Mouse (Mus musculus) left cerebral cortex, adult 18-20 months (tissue): Measurements from ENCODE around the gene Slc1a5. TPM values are rescaled to one million over a fixed set of nuclear protein-coding genes. Genes with fewer than 3 reads are reported as not detected.

Experiments
- DNase-seq, 2 experiments: peaks; one replicate each; pipeline ENCODE4 v3.0.0; 2021 to 2022; ENCODE audit warnings: low spot score in 2 of 2, mixed read lengths in 1 of 2
- total RNA-seq, 2 experiments: library from RNA; stranded (reverse); gene quantifications; 2 replicates each; pipeline ENCODE4 v1.2.3; 2021

The Slc1a5 gene
- total RNA-seq, 2 experiments from 2014 or later = 2.9 to 4.2 TPM

- peak in 1 of 2 experiments; percentile 7 for DNase-seq
Measured at GRCm38 (mm10) chr7:16781816-16782554, 845 bp downstream of the Slc1a5 start.

GRCm38 (mm10) chr7:16782555-16783125 is 1.5 kb downstream of the Slc1a5 start:
- no peak for DNase-seq

GRCm38 (mm10) chr7:16783224-16783688 is 2.1 kb downstream of the Slc1a5 start:
- DNase-seq = no peak

GRCm38 (mm10) chr7:16783758-16784415 is 2.7 kb downstream of the Slc1a5 start:
- no peak for DNase-seq

GRCm38 (mm10) chr7:16784498-16784976 is 3.4 kb downstream of the Slc1a5 start:
- no peak for DNase-seq

GRCm38 (mm10) chr7:16785541-16786083 is 4.5 kb downstream of the Slc1a5 start:
- no peak for DNase-seq

- DNase-seq = no peak
Measured at GRCm38 (mm10) chr7:16792316-16792715, 11.2 kb downstream of the Slc1a5 start.

- no peak for DNase-seq
Measured at GRCm38 (mm10) chr7:16793010-16793725, 12.0 kb downstream of the Slc1a5 start.

GRCm38 (mm10) chr7:16794886-16795285 is 13.7 kb downstream of the Slc1a5 start:
- DNase-seq = no peak

GRCm38 (mm10) chr7:16804409-16805028 is 23.4 kb downstream of the Slc1a5 start:
- no peak for DNase-seq

- DNase-seq = no peak
Measured at GRCm38 (mm10) chr7:16807936-16808335, 26.8 kb downstream of the Slc1a5 start.

- DNase-seq = no peak
Measured at GRCm38 (mm10) chr7:16808647-16809046, 27.5 kb downstream of the Slc1a5 start.

GRCm38 (mm10) chr7:16809739-16810138 is 28.6 kb downstream of the Slc1a5 start:
- DNase-seq = peak; percentile 81 to 82

- DNase-seq = no peak
Measured at GRCm38 (mm10) chr7:16810399-16810919, 29.3 kb downstream of the Slc1a5 start.

- DNase-seq = peak; percentile 63 to 68
Measured at GRCm38 (mm10) chr7:16810920-16811648, 29.9 kb downstream of the Slc1a5 start.

GRCm38 (mm10) chr7:16811649-16812070 is 30.5 kb downstream of the Slc1a5 start:
- DNase-seq = no peak

GRCm38 (mm10) chr7:16812505-16812904 is 31.4 kb downstream of the Slc1a5 start:
- DNase-seq = no peak

GRCm38 (mm10) chr7:16815351-16815941 is 34.3 kb downstream of the Slc1a5 start, which contains the start of gene Strn4:
Gene Strn4 (plus strand): TSS chr7:16815889.
- no peak for DNase-seq

GRCm38 (mm10) chr7:16816078-16816474 is 34.9 kb downstream of the Slc1a5 start:
- peak; percentile 68 to 85 for DNase-seq
